Mouse (Mus musculus): Measurements from ENCODE around the gene Prph. TPM values are rescaled to one million over a fixed set of nuclear protein-coding genes. Genes with fewer than 3 reads are reported as not detected.

The Prph gene
- polyA plus RNA-seq, 1 experiment from 2014 or later, result 0.91 TPM

DNA sequence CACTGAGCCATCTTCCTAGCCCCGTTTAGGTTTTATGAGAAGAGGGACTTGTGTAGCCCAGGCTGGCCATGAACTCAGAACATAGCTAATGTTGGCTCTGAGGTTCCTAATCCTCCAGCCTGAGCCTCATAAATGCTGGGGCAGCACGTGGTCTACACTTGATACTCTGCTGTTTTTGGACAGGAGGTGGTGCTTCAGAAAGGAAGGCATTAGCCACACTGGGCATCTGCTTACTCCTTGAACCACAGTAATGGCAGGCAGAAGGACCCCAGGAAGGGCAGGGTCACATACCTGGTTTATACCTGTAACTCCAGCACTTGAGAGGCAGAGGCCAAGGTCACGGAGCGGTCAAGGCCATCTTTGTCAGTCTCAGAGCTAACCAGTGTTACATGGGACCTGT lies 36.3 kb upstream of the Prph start:
- ATAC-seq (ENCODE audit: insufficient read depth) (no peak), DNase-seq (no peak)
- TF ChIP-seq CTCF (IDR thresholded peaks at IDR 0.05; ENCODE audit: low read depth), result no peak
- no peak overlapping the region for H3K9ac ChIP-seq
- H3K9me3 ChIP-seq (ENCODE audit: low read depth, low read length), result no peaks in the 10 kb centered on the region
- H3K4me1 ChIP-seq (ENCODE audit: insufficient read depth), result no peaks in the 10 kb centered on the region
- no peak overlapping the region for H3K4me3 ChIP-seq (ENCODE audit: low read depth, low read length)
- H3K27me3 ChIP-seq (ENCODE audit: insufficient read depth, low read length), result no peaks in the 10 kb centered on the region
- no peaks in the 10 kb centered on the region for H3K36me3 ChIP-seq (ENCODE audit: insufficient read depth)
- 78% methylated on average over 4 of the region's 4 CpGs for WGBS
- H3K27ac ChIP-seq (ENCODE audit: low read depth), result no peak overlapping the region
- no peak overlapping the region for H3K4me2 ChIP-seq

DNA sequence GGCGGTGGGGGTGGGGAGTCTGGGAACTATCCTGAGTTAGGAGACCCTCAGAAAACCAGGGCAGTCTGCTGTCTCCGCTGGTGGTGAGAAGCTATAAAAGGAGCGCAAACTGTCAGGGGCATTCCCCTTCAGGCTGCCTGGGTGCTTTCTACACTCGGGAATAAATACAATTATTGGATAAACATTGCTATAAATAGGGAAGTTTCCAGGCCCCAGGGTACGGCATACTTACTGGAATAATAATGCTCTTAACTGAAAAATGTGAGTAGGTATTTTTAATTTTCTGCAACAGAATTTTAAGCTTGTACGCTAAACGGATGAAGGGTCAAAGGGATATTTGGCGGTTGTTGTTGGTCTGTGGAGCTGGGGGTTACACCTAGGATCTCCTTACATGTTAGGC lies 35.5 kb upstream of the Prph start:
- Histone ChIP-seq H3K9ac (peak overlapping the region; percentile 2; the same call in 1 of the 2 replicates), H3K4me2 (peak overlapping the region; percentile 23; the same call in 1 of the 2 replicates), H3K27ac (ENCODE audit: low read depth) (no peak overlapping the region), H3K4me3 (ENCODE audit: low read depth, low read length) (no peak overlapping the region), H3K36me3 (ENCODE audit: insufficient read depth) (no peaks in the 10 kb centered on the region), H3K27me3 (ENCODE audit: insufficient read depth, low read length) (no peaks in the 10 kb centered on the region), H3K9me3 (ENCODE audit: low read depth, low read length) (no peaks in the 10 kb centered on the region), H3K4me1 (ENCODE audit: insufficient read depth) (no peaks in the 10 kb centered on the region)
- no peak for TF ChIP-seq CTCF (IDR thresholded peaks at IDR 0.05; ENCODE audit: low read depth)
- no peak for ATAC-seq (ENCODE audit: insufficient read depth)
- WGBS, result 44% methylated on average over 8 of the region's 8 CpGs
- no peak for DNase-seq

DNA sequence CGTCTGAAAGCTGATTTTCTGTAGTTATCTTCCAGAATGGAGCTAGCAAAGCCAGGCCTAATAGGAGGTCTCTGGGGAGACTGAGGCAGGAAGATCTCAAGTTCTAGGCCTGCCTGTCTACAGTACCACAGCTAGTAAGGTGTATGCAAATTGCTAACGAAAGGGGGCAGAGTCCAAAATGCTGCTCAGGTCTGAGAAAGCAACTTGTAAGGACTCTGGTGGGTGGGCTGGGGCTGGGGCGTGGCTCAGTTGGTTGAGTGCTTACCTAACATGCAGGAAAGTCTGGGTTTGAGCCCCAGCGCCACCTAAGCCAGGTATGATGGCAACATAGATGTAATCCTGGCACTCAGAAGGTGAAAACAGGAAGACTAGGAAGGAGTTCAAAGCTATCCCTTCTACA lies 34.8 kb upstream of the Prph start:
- TF ChIP-seq CTCF (IDR thresholded peaks at IDR 0.05; ENCODE audit: low read depth), result no peak
- Histone ChIP-seq H3K27me3 (ENCODE audit: insufficient read depth, low read length) (no peaks in the 10 kb centered on the region), H3K4me3 (ENCODE audit: low read depth, low read length) (no peak overlapping the region), H3K9me3 (ENCODE audit: low read depth, low read length) (no peaks in the 10 kb centered on the region), H3K9ac (no peak overlapping the region), H3K4me2 (no peak overlapping the region), H3K36me3 (ENCODE audit: insufficient read depth) (no peaks in the 10 kb centered on the region), H3K4me1 (ENCODE audit: insufficient read depth) (no peaks in the 10 kb centered on the region), H3K27ac (ENCODE audit: low read depth) (no peak overlapping the region)
- 86% methylated on average over 4 of the region's 4 CpGs for WGBS
- ATAC-seq (ENCODE audit: insufficient read depth) (no peak), DNase-seq (no peak)

DNA sequence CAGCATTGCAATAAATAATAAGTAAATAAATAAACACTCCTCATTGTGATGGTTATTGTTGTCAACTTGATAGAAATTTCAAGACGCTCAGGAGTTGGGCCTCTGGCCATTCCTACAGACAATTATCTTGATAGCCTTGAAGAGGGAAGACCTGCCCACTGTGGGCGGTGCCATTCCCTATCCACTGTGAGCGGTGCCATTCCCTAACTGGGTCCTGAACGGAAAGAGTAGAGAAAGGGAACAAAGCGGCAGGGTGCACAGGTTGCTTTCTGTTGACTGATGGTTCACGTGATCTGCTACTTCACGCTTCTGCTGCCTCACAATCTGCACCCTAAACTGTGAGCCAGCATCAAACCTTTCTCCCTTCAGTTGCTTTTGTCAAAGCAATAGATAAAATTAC lies 33.7 kb upstream of the Prph start:
- DNase-seq (no peak), ATAC-seq (ENCODE audit: insufficient read depth) (no peak)
- no peak overlapping the region for H3K4me3 ChIP-seq (ENCODE audit: low read depth, low read length)
- no peaks in the 10 kb centered on the region for H3K4me1 ChIP-seq (ENCODE audit: insufficient read depth)
- no peak overlapping the region for H3K4me2 ChIP-seq
- H3K27ac ChIP-seq (ENCODE audit: low read depth), result no peak overlapping the region
- TF ChIP-seq CTCF (IDR thresholded peaks at IDR 0.05; ENCODE audit: low read depth), result no peak
- no peak overlapping the region for H3K9ac ChIP-seq
- 91% methylated on average over 7 of the region's 7 CpGs for WGBS
- no peaks in the 10 kb centered on the region for H3K36me3 ChIP-seq (ENCODE audit: insufficient read depth)
- no peaks in the 10 kb centered on the region for H3K9me3 ChIP-seq (ENCODE audit: low read depth, low read length)
- H3K27me3 ChIP-seq (ENCODE audit: insufficient read depth, low read length), result no peaks in the 10 kb centered on the region

DNA sequence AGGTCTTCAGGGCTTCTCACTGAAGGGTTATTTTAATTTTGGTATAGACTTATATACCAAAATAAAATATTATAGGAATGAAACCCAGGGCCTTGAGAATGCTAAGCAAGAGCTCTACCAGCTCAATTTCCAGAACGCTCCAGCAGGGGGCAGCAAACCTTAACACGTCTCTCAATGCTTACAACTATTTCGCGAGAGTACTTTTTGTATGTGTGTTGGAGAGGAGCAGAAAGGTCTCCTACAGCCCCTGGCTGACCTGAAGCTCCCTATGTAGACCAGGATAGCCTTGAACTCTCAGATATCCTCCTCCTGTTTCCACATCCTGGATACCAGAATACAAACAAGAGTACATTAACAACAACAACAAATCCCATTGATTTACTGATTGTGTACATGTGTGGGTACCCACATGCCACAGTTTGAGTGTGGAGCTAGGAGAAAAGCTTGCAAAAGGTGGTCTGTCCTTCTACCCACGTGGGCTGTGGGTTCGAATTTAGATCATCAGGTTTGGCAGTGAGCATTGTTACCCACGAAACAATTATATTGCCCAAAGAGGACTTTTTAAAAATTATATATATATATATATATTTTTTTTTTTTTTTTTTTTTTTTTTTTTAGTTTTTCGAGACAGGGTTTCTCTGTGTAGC lies 30.2 kb upstream of the Prph start:
- no peaks in the 10 kb centered on the region for H3K27me3 ChIP-seq (ENCODE audit: insufficient read depth, low read length)
- no peak overlapping the region for H3K9ac ChIP-seq
- 24% methylated on average over 7 of the region's 8 CpGs for WGBS
- H3K27ac ChIP-seq (ENCODE audit: low read depth), result no peak overlapping the region
- no peak overlapping the region for H3K4me2 ChIP-seq
- H3K36me3 ChIP-seq (ENCODE audit: insufficient read depth), result no peaks in the 10 kb centered on the region
- no peaks in the 10 kb centered on the region for H3K4me1 ChIP-seq (ENCODE audit: insufficient read depth)
- ATAC-seq (ENCODE audit: insufficient read depth), result no peak
- H3K4me3 ChIP-seq (ENCODE audit: low read depth, low read length), result no peak overlapping the region
- TF ChIP-seq CTCF (IDR thresholded peaks at IDR 0.05; ENCODE audit: low read depth), result peak; percentile 80
- DNase-seq, result peak; percentile 96
- H3K9me3 ChIP-seq (ENCODE audit: low read depth, low read length), result no peaks in the 10 kb centered on the region

DNA sequence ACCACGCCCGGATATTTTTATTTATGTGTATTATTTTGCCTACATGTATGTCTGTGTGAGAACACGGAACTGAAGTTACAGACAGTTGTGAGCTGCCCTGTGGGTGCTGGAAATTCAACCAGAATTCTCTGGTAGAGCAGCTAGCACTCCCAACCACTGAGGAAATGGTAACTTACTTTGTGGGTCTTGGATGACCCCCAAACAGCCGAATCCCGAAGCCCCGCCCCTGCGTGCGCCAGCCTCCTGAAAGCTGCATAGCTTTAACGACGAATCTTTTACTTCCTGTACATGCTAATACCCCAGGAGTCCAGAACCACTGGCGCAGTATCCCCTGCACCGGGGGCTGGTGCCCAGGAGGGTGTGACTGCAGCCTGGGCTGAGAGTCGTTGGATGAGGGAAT lies 29.6 kb upstream of the Prph start:
- Histone ChIP-seq H3K9ac (no peak overlapping the region), H3K36me3 (ENCODE audit: insufficient read depth) (no peaks in the 10 kb centered on the region), H3K4me2 (no peak overlapping the region), H3K27me3 (ENCODE audit: insufficient read depth, low read length) (no peaks in the 10 kb centered on the region), H3K27ac (ENCODE audit: low read depth) (no peak overlapping the region), H3K4me3 (ENCODE audit: low read depth, low read length) (no peak overlapping the region), H3K4me1 (ENCODE audit: insufficient read depth) (no peaks in the 10 kb centered on the region), H3K9me3 (ENCODE audit: low read depth, low read length) (no peaks in the 10 kb centered on the region)
- no peak for ATAC-seq (ENCODE audit: insufficient read depth)
- 74% methylated on average over 13 of the region's 13 CpGs for WGBS
- no peak for TF ChIP-seq CTCF (IDR thresholded peaks at IDR 0.05; ENCODE audit: low read depth)
- no peak for DNase-seq

DNA sequence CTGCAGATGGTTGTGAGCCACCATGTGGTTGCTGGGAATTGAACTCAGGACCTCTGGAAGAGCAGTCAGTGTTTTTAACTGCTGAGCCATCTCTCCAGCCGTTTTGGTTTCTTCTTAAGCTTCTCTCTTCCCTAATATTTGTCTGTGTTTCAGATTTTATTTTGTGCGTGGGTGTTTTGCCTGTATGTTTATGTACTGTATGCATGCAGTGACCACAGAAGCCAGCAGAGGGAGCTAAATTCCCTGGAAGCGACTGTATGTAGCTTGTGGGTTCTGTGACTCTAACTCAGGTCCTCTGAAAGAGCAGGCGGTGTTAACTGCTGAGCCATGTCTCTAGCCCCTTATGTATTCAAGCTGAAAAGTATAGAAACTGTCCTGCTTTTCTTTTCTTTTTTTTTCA lies 28.7 kb upstream of the Prph start:
- TF ChIP-seq CTCF (IDR thresholded peaks at IDR 0.05; ENCODE audit: low read depth), result peak; percentile 60
- Histone ChIP-seq H3K4me1 (ENCODE audit: insufficient read depth) (peaks cover 1% of the 10 kb centered on the region; the same call in 1 of the 2 replicates), H3K36me3 (ENCODE audit: insufficient read depth) (no peaks in the 10 kb centered on the region), H3K4me2 (no peak overlapping the region), H3K4me3 (ENCODE audit: low read depth, low read length) (no peak overlapping the region), H3K27me3 (ENCODE audit: insufficient read depth, low read length) (no peaks in the 10 kb centered on the region), H3K27ac (ENCODE audit: low read depth) (no peak overlapping the region), H3K9ac (no peak overlapping the region), H3K9me3 (ENCODE audit: low read depth, low read length) (no peaks in the 10 kb centered on the region)
- no peak for ATAC-seq (ENCODE audit: insufficient read depth)
- WGBS, result 55% methylated on average over 4 of the region's 4 CpGs
- peak; percentile 76 for DNase-seq
